Mouse (Mus musculus) layer of hippocampus, adult 2 months (tissue): ENCODE results near the gene Cyp2d11. TPM values are rescaled to one million over a fixed set of nuclear protein-coding genes. Genes with fewer than 3 reads are reported as not detected.
"Not testable (repeated sequence)": the region's sequence is repeated elsewhere in the genome, so short reads cannot be mapped to it uniquely, and the experiment has no call there.

Experiments used
- DNase-seq, 2 experiments: peaks; one replicate each; pipeline ENCODE4 v3.0.0; 2022; ENCODE audit warnings: low spot score in 2 of 2
- H3K27ac ChIP-seq: fragments of 200-600 bp; 2 replicates; pipeline ENCODE4 v1.8.1; 2022
- H3K4me3 ChIP-seq: fragments of 200-600 bp; 2 replicates; pipeline ENCODE4 v1.8.1; 2022; ENCODE audit warnings: mild to moderate bottlenecking
- CTCF ChIP-seq: fragments of 200-600 bp; conservative IDR thresholded peaks from 2 replicates; pipeline ENCODE4 v1.8.1; 2022; ENCODE audit warnings: antibody characterized with exemption, mild to moderate bottlenecking, moderate library complexity
- long read RNA-seq, 2 experiments: library from polyadenylated mRNA; stranded (forward); transcript quantifications; one replicate each; pipeline ENCODE4 v2.0.0; 2021; ENCODE audit warnings: borderline mapping rate in 2 of 2
- total RNA-seq, 2 experiments: library from RNA; stranded (reverse); gene quantifications; 2 replicates each; pipeline ENCODE4 v1.2.3; 2021

Cyp2d11 gene
- under 1 TPM in 1 of 2 experiments, not detected in 1; 0.23 TPM for total RNA-seq
- long read RNA-seq, experiment 1: 0 reads
- long read RNA-seq, experiment 2: 0 reads

GRCm38 (mm10) chr15:82393922-82394321 lies at the start of gene Cyp2d11:
Gene Cyp2d11 (minus strand): TSS chr15:82394022.
- DNase-seq, H3K4me3 ChIP-seq, H3K27ac ChIP-seq: not testable (repeated sequence)

GRCm38 (mm10) chr15:82437975-82438617 lies 44.3 kb upstream of the Cyp2d11 start:
- Histone ChIP-seq H3K27ac (no peak overlapping the region), H3K4me3 (no peak overlapping the region)
- DNase-seq: no peak
- no peak; the same call in 1 of the 2 replicates for TF ChIP-seq CTCF

- Histone ChIP-seq H3K4me3 (no peak overlapping the region), H3K27ac (no peak overlapping the region)
- no peak for DNase-seq
- TF ChIP-seq CTCF: no peak
Observed at GRCm38 (mm10) chr15:82435606-82436005, 41.8 kb upstream of the Cyp2d11 start.

- no peak overlapping the region for H3K4me3 ChIP-seq
- DNase-seq: no peak
- TF ChIP-seq CTCF: no peak
- H3K27ac ChIP-seq: no peak overlapping the region
Observed at GRCm38 (mm10) chr15:82435011-82435410, 41.2 kb upstream of the Cyp2d11 start.

GRCm38 (mm10) chr15:82434541-82434940 lies 40.7 kb upstream of the Cyp2d11 start:
- no peak overlapping the region for H3K27ac ChIP-seq
- DNase-seq: no peak
- TF ChIP-seq CTCF: no peak
- H3K4me3 ChIP-seq: no peak overlapping the region

GRCm38 (mm10) chr15:82433621-82434020 lies 39.8 kb upstream of the Cyp2d11 start:
- no peak overlapping the region for H3K27ac ChIP-seq
- no peak for DNase-seq
- no peak for TF ChIP-seq CTCF
- H3K4me3 ChIP-seq: no peak overlapping the region

- Histone ChIP-seq H3K4me3 (no peak within 1 kb of the TSS), H3K27ac (no peak within 1 kb of the TSS)
- no peak for TF ChIP-seq CTCF
- no peak for DNase-seq
Observed at GRCm38 (mm10) chr15:82433137-82433536, 39.3 kb upstream of the Cyp2d11 start, which contains the start of gene Cyp2d9. Gene Cyp2d9 (plus strand): TSS chr15:82433437.

GRCm38 (mm10) chr15:82423471-82423870 lies 29.6 kb upstream of the Cyp2d11 start:
- H3K4me3 ChIP-seq: no peak overlapping the region

GRCm38 (mm10) chr15:82422935-82423334 lies 29.1 kb upstream of the Cyp2d11 start:
- DNase-seq: no peak
- no peak overlapping the region for H3K4me3 ChIP-seq
- TF ChIP-seq CTCF: no peak
- no peak overlapping the region for H3K27ac ChIP-seq

More at GRCm38 (mm10) chr15:82423471-82423870, 29.6 kb upstream of the Cyp2d11 start:
- TF ChIP-seq CTCF: no peak
- DNase-seq: no peak
- H3K27ac ChIP-seq: no peak overlapping the region

- no peak overlapping the region for H3K27ac ChIP-seq
- DNase-seq: no peak
- no peak for TF ChIP-seq CTCF
- no peak overlapping the region for H3K4me3 ChIP-seq
Observed at GRCm38 (mm10) chr15:82418616-82419015, 24.8 kb upstream of the Cyp2d11 start.

- Histone ChIP-seq H3K27ac (peak overlapping the region; percentile 86), H3K4me3 (peak overlapping the region; percentile 46)
- peak; percentile 82 to 87 for DNase-seq
- peak; percentile 92 for TF ChIP-seq CTCF
Observed at GRCm38 (mm10) chr15:82416797-82417789, 23.3 kb upstream of the Cyp2d11 start.

GRCm38 (mm10) chr15:82407536-82407935 lies 13.7 kb upstream of the Cyp2d11 start:
- DNase-seq: no peak
- no peak overlapping the region for H3K27ac ChIP-seq
- no peak for TF ChIP-seq CTCF
- no peak overlapping the region for H3K4me3 ChIP-seq

GRCm38 (mm10) chr15:82406981-82407380 lies 13.2 kb upstream of the Cyp2d11 start, which contains the start of gene Cyp2d10:
Gene Cyp2d10 (minus strand): TSS chr15:82407195.
- H3K27ac ChIP-seq: no peak within 1 kb of the TSS
- TF ChIP-seq CTCF: no peak
- DNase-seq: no peak
- H3K4me3 ChIP-seq: no peak within 1 kb of the TSS
